Mouse (Mus musculus): ENCODE data around the gene BC049715. TPM values are rescaled to one million over a fixed set of nuclear protein-coding genes. Genes with fewer than 3 reads are reported as not detected.
A peak's percentile ranks its signal among the peaks of the same experiment; 100 is the strongest.

The BC049715 gene
- polyA plus RNA-seq, 1 experiment from 2014 or later, result 0.93 TPM

DNA sequence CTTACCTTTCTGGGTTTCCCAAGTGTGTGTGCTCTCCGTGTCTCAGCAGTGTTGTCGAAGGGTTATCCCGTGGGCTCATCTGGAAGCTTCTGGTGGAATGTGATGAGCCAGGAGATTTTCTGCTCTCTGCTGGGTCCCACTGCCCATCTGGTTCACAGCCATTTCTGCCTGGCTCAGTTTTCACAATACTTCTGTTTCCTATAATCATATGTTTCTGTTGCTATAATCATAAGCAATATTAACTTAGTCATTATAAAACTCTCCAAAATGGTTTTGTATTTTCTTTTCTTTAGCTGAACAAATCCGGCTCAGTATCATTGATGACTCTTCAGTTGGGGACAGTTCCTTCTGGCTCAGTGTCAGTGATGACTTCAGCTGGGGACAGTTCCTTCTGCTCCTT, 7.9 kb downstream of the BC049715 start, which contains the start of gene Smco3:
Gene Smco3, minus strand, starts transcription at position 101 of the 400 bp plus-strand sequence.
- 44% methylated on average over 4 of the region's 4 CpGs for WGBS
- H3K27ac ChIP-seq (ENCODE audit: low read length), result no peak within 1 kb of the TSS
- ATAC-seq, result no peak
- H3K9me3 ChIP-seq (ENCODE audit: control insufficient read depth, low read length), result no peaks in the 10 kb centered on the region
- no peak within 1 kb of the TSS for H3K4me3 ChIP-seq (ENCODE audit: low read length)
- no peak within 1 kb of the TSS for H3K9ac ChIP-seq (ENCODE audit: low read depth, low read length)
- no peak within 1 kb of the TSS for H3K4me2 ChIP-seq (ENCODE audit: low read depth, low read length)
- H3K36me3 ChIP-seq (ENCODE audit: control insufficient read depth, insufficient read depth, low read length), result no peaks in the 10 kb centered on the region
- no peaks in the 10 kb centered on the region for H3K27me3 ChIP-seq (replicated peaks; ENCODE audit: control insufficient read depth, insufficient read depth, low read length)
- no peaks in the 10 kb centered on the region for H3K4me1 ChIP-seq (ENCODE audit: control insufficient read depth, insufficient read depth, low read length)

GRCm38 (mm10) chr6:136837323-136837722, 9.9 kb downstream of the BC049715 start:
- Histone ChIP-seq H3K4me1 (ENCODE audit: control insufficient read depth, insufficient read depth, low read length) (no peaks in the 10 kb centered on the region), H3K9me3 (ENCODE audit: control insufficient read depth, low read length) (no peaks in the 10 kb centered on the region), H3K36me3 (ENCODE audit: control insufficient read depth, insufficient read depth, low read length) (no peaks in the 10 kb centered on the region), H3K9ac (ENCODE audit: low read depth, low read length) (no peak overlapping the region), H3K4me2 (ENCODE audit: low read depth, low read length) (no peak overlapping the region), H3K27me3 (replicated peaks; ENCODE audit: control insufficient read depth, insufficient read depth, low read length) (no peaks in the 10 kb centered on the region), H3K27ac (ENCODE audit: low read length) (no peak overlapping the region), H3K4me3 (ENCODE audit: low read length) (no peak overlapping the region)
- WGBS, result 75% methylated on average over 3 of the region's 3 CpGs
- ATAC-seq, result no peak

DNA sequence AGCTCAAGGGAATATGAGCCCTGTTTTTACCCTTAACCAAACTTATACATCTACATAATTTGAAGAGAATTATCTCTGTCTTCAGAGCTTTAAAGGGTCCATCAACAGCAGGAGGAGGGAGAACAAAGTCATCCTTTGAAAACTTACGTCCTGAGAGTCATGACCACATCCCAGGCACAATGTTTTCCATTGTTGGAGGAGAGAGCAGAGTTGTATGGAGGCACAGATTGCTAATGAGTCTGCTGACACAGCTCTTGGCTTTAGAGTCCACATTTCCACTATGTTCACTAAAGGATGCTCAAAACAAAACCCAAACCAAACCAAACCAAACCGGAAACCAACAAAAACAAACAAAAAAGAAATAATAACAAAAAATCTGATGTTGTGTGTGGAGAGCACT, 17.5 kb downstream of the BC049715 start:
- H3K9ac ChIP-seq (ENCODE audit: low read depth, low read length), result no peak overlapping the region
- H3K4me3 ChIP-seq (ENCODE audit: low read length), result no peak overlapping the region
- H3K9me3 ChIP-seq (ENCODE audit: control insufficient read depth, low read length), result no peaks in the 10 kb centered on the region
- H3K27ac ChIP-seq (ENCODE audit: low read length), result no peak overlapping the region
- no peaks in the 10 kb centered on the region for H3K36me3 ChIP-seq (ENCODE audit: control insufficient read depth, insufficient read depth, low read length)
- no peak for ATAC-seq
- no peaks in the 10 kb centered on the region for H3K27me3 ChIP-seq (replicated peaks; ENCODE audit: control insufficient read depth, insufficient read depth, low read length)
- H3K4me2 ChIP-seq (ENCODE audit: low read depth, low read length), result no peak overlapping the region
- 67% methylated on average over 2 of the region's 2 CpGs for WGBS
- H3K4me1 ChIP-seq (ENCODE audit: control insufficient read depth, insufficient read depth, low read length), result no peaks in the 10 kb centered on the region

GRCm38 (mm10) chr6:136845706-136846480, 18.5 kb downstream of the BC049715 start:
- WGBS, result 71% methylated on average over 5 of the region's 5 CpGs
- no peak for ATAC-seq
- no peaks in the 10 kb centered on the region for H3K27me3 ChIP-seq (replicated peaks; ENCODE audit: control insufficient read depth, insufficient read depth, low read length)
- no peak overlapping the region for H3K4me2 ChIP-seq (ENCODE audit: low read depth, low read length)
- H3K4me3 ChIP-seq (ENCODE audit: low read length), result no peak overlapping the region
- H3K9me3 ChIP-seq (ENCODE audit: control insufficient read depth, low read length), result no peaks in the 10 kb centered on the region
- no peaks in the 10 kb centered on the region for H3K4me1 ChIP-seq (ENCODE audit: control insufficient read depth, insufficient read depth, low read length)
- H3K27ac ChIP-seq (ENCODE audit: low read length), result no peak overlapping the region
- no peaks in the 10 kb centered on the region for H3K36me3 ChIP-seq (ENCODE audit: control insufficient read depth, insufficient read depth, low read length)
- no peak overlapping the region for H3K9ac ChIP-seq (ENCODE audit: low read depth, low read length)

DNA sequence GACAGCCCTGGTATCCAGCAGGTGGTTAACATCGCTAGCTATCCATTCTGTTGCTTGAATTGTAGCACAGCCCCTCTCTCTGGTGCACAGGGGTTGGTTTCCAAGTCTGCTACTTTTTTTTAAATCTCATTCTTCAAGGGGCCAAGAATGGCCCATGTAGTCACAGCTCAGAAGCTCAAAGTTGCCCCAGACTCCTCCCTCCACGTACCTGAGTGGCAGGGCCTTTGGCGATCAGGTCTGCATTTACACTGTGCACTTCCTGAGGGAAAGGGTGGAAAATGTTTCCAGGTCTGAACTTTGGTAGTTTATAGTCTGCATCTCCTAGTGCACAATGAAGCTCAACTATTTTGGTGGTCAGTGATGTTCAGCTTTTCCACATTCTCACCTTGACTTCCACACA, 19.8 kb downstream of the BC049715 start:
- Histone ChIP-seq H3K9ac (ENCODE audit: low read depth, low read length) (no peak overlapping the region), H3K9me3 (ENCODE audit: control insufficient read depth, low read length) (no peaks in the 10 kb centered on the region), H3K4me1 (ENCODE audit: control insufficient read depth, insufficient read depth, low read length) (no peaks in the 10 kb centered on the region), H3K27me3 (replicated peaks; ENCODE audit: control insufficient read depth, insufficient read depth, low read length) (no peaks in the 10 kb centered on the region), H3K4me2 (ENCODE audit: low read depth, low read length) (no peak overlapping the region), H3K27ac (ENCODE audit: low read length) (no peak overlapping the region), H3K36me3 (ENCODE audit: control insufficient read depth, insufficient read depth, low read length) (no peaks in the 10 kb centered on the region), H3K4me3 (ENCODE audit: low read length) (no peak overlapping the region)
- no peak for ATAC-seq
- WGBS, result 89% methylated on average over 3 of the region's 3 CpGs

- peak; percentile 31; the same call in 1 of the 2 replicates for ATAC-seq
- Histone ChIP-seq H3K4me1 (ENCODE audit: control insufficient read depth, insufficient read depth, low read length) (0 out of 2 replicates have a peak, but pooled peaks cover 3% of the 10 kb centered on the region), H3K9me3 (ENCODE audit: control insufficient read depth, low read length) (no peaks in the 10 kb centered on the region), H3K36me3 (ENCODE audit: control insufficient read depth, insufficient read depth, low read length) (no peaks in the 10 kb centered on the region), H3K27me3 (replicated peaks; ENCODE audit: control insufficient read depth, insufficient read depth, low read length) (no peaks in the 10 kb centered on the region), H3K4me2 (ENCODE audit: low read depth, low read length) (no peak overlapping the region), H3K4me3 (ENCODE audit: low read length) (no peak overlapping the region), H3K9ac (ENCODE audit: low read depth, low read length) (no peak overlapping the region), H3K27ac (ENCODE audit: low read length) (no peak overlapping the region)
- 8% methylated on average over 2 of the region's 2 CpGs for WGBS
These were observed 20.4 kb downstream of the BC049715 start for GRCm38 (mm10) chr6:136847790-136848189.

- Histone ChIP-seq H3K9ac (ENCODE audit: low read depth, low read length) (no peak overlapping the region), H3K4me3 (ENCODE audit: low read length) (no peak overlapping the region), H3K36me3 (ENCODE audit: control insufficient read depth, insufficient read depth, low read length) (no peaks in the 10 kb centered on the region), H3K27ac (ENCODE audit: low read length) (no peak overlapping the region), H3K27me3 (replicated peaks; ENCODE audit: control insufficient read depth, insufficient read depth, low read length) (no peaks in the 10 kb centered on the region), H3K4me2 (ENCODE audit: low read depth, low read length) (no peak overlapping the region), H3K9me3 (ENCODE audit: control insufficient read depth, low read length) (no peaks in the 10 kb centered on the region), H3K4me1 (ENCODE audit: control insufficient read depth, insufficient read depth, low read length) (0 out of 2 replicates have a peak, but pooled peaks cover 3% of the 10 kb centered on the region)
- ATAC-seq, result no peak
- WGBS, result 84% methylated on average over 8 of the region's 8 CpGs
These were observed 21.0 kb downstream of the BC049715 start for GRCm38 (mm10) chr6:136848399-136848798.

DNA sequence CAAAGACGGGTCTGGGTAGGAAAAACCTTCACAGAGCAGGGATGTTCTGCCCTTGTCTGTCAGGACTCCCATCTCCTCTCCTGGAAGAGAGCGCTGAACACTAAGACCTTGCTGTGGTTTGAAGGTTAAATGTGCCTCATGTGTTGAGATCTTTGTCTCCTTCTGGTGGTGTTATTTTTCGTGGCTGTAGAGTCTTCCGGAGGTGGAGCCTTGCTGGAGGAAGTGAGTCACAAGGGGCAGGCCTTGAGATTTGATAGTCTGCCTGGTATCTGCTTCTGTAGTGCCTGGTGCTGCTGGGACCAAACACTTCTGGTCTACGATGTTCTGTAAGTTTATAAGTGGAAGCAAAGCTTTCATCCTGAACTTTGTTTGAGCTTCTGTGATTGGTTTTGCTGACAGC, 21.5 kb downstream of the BC049715 start:
- WGBS, result 85% methylated on average over 5 of the region's 5 CpGs

GRCm38 (mm10) chr6:136850267-136850666, 22.8 kb downstream of the BC049715 start:
- Histone ChIP-seq H3K9ac (ENCODE audit: low read depth, low read length) (no peak overlapping the region), H3K9me3 (ENCODE audit: control insufficient read depth, low read length) (no peaks in the 10 kb centered on the region), H3K27ac (ENCODE audit: low read length) (no peak overlapping the region), H3K36me3 (ENCODE audit: control insufficient read depth, insufficient read depth, low read length) (no peaks in the 10 kb centered on the region), H3K4me2 (ENCODE audit: low read depth, low read length) (no peak overlapping the region), H3K4me1 (ENCODE audit: control insufficient read depth, insufficient read depth, low read length) (0 out of 2 replicates have a peak, but pooled peaks cover 3% of the 10 kb centered on the region), H3K27me3 (replicated peaks; ENCODE audit: control insufficient read depth, insufficient read depth, low read length) (no peaks in the 10 kb centered on the region), H3K4me3 (ENCODE audit: low read length) (no peak overlapping the region)
- ATAC-seq, result no peak
- 75% methylated on average over 6 of the region's 6 CpGs for WGBS

More for the DNA sequence above, 21.5 kb downstream of the BC049715 start:
- H3K4me2 ChIP-seq (ENCODE audit: low read depth, low read length), result no peak overlapping the region
- H3K9ac ChIP-seq (ENCODE audit: low read depth, low read length), result no peak overlapping the region
- no peak overlapping the region for H3K27ac ChIP-seq (ENCODE audit: low read length)
- H3K4me3 ChIP-seq (ENCODE audit: low read length), result no peak overlapping the region
- H3K9me3 ChIP-seq (ENCODE audit: control insufficient read depth, low read length), result no peaks in the 10 kb centered on the region
- H3K27me3 ChIP-seq (replicated peaks; ENCODE audit: control insufficient read depth, insufficient read depth, low read length), result no peaks in the 10 kb centered on the region
- H3K4me1 ChIP-seq (ENCODE audit: control insufficient read depth, insufficient read depth, low read length), result 0 out of 2 replicates have a peak, but pooled peaks cover 3% of the 10 kb centered on the region
- no peak for ATAC-seq
- H3K36me3 ChIP-seq (ENCODE audit: control insufficient read depth, insufficient read depth, low read length), result no peaks in the 10 kb centered on the region
